Comparison of ENCODE assay signal across 18 mouse cellular contexts in genomic region chr6:18822812-18823211, GRCm38 (mm10). TPM values are rescaled to one million over a fixed set of nuclear protein-coding genes. Genes with fewer than 3 reads are reported as not detected.
A peak's percentile ranks its signal among the peaks of the same experiment; 100 is the strongest.
DNase-seq lines count a peak whose midpoint lies in the region; ATAC-seq and TF ChIP-seq lines count a peak whose summit lies in the region.
"Had no signal": no experiment of that assay in that cellular context is flagged by ENCODE, and none has a peak within 500 bp of the region (broad histone marks: within the 10 kb centered on the region; RNA-seq: fewer than 3 reads in every experiment).

No protein-coding gene starts in this region.

- H3K4me1 ChIP-seq in lung, adult 2 months (ENCODE audit: control insufficient read depth, insufficient read depth, low read length), result no peaks in the 10 kb centered on the region; the same call in 1 of the 2 replicates
- H3K4me1 ChIP-seq in intestine, embryonic 16.5 days (ENCODE audit: control insufficient read depth, insufficient read depth, low read length), result peaks cover 2% of the 10 kb centered on the region; the same call in 1 of the 2 replicates
- H3K4me1 ChIP-seq: embryonic facial prominence, embryonic 13.5 days; forebrain, embryonic 15.5 days; heart, embryonic 12.5 days; hindbrain, embryonic 12.5 days; limb, embryonic 12.5 days; midbrain, embryonic 10.5 days had no signal

- DNase-seq in lung, postnatal 25 days (ENCODE audit: low spot score), result peak; percentile 18
- DNase-seq in lung, adult 2 months, result no peak
- peak; percentile 63 for DNase-seq in kidney, postnatal 14 days
- peak; percentile 47 to 57 for DNase-seq in urinary bladder, postnatal 36 days (ENCODE audit: low spot score in 2 of 2)
- DNase-seq in spleen, postnatal 36 days (ENCODE audit: low spot score in 2 of 2), result no peak
- no peak for DNase-seq in yolk sac, embryonic 10.5 days (ENCODE audit: low spot score)
- no peak for DNase-seq in heart, postnatal 4 days
- DNase-seq: cerebellum, adult 8-10 months; gastrocnemius, postnatal 10 days; layer of hippocampus, adult 9-11 months had no signal

- H3K27ac ChIP-seq in intestine, embryonic 16.5 days (ENCODE audit: low read length), result no peak overlapping the region
- H3K27ac ChIP-seq: embryonic facial prominence, embryonic 13.5 days; forebrain, embryonic 15.5 days; hindbrain, embryonic 12.5 days; limb, embryonic 12.5 days; midbrain, embryonic 10.5 days had no signal

- TF ChIP-seq POLR2A in lung, adult 2 months (IDR thresholded peaks at IDR 0.05; ENCODE audit: borderline replicate concordance, extremely low read depth, low read depth, low read length), result no peak

- H3K9ac ChIP-seq in intestine, embryonic 16.5 days (ENCODE audit: low read depth, low read length), result no peak overlapping the region
- H3K9ac ChIP-seq: embryonic facial prominence, embryonic 13.5 days; forebrain, embryonic 15.5 days; heart, embryonic 12.5 days; hindbrain, embryonic 12.5 days; limb, embryonic 12.5 days had no signal

- no peak overlapping the region for H3K4me3 ChIP-seq in lung, adult 2 months (replicated peaks; ENCODE audit: extremely low read depth, low read depth, low read length)
- no peak overlapping the region for H3K4me3 ChIP-seq in intestine, embryonic 16.5 days (ENCODE audit: low read length)
- H3K4me3 ChIP-seq: embryonic facial prominence, embryonic 13.5 days; forebrain, embryonic 15.5 days; heart, embryonic 12.5 days; hindbrain, embryonic 12.5 days; limb, embryonic 12.5 days; midbrain, embryonic 10.5 days had no signal

- WGBS in lung, adult 2 months, result 32% methylated on average over 1 of the region's 1 CpGs
- 31% methylated on average over 1 of the region's 1 CpGs for WGBS in intestine, embryonic 16.5 days

- no peak overlapping the region for H3K4me2 ChIP-seq in intestine, embryonic 16.5 days (ENCODE audit: low read depth, low read length)
- H3K4me2 ChIP-seq: embryonic facial prominence, embryonic 13.5 days; forebrain, embryonic 15.5 days; heart, embryonic 12.5 days; hindbrain, embryonic 12.5 days; limb, embryonic 12.5 days had no signal

- TF ChIP-seq CTCF in lung, adult 2 months (IDR thresholded peaks at IDR 0.05; ENCODE audit: insufficient read depth, low read length), result no peak

- no peaks in the 10 kb centered on the region for H3K27me3 ChIP-seq in intestine, embryonic 16.5 days (replicated peaks; ENCODE audit: control insufficient read depth, insufficient read depth, low read length)
- H3K27me3 ChIP-seq: embryonic facial prominence, embryonic 13.5 days; forebrain, embryonic 15.5 days; heart, embryonic 12.5 days; hindbrain, embryonic 12.5 days; limb, embryonic 12.5 days had no signal

- peak; percentile 66; the same call in 1 of the 2 replicates for ATAC-seq in intestine, embryonic 16.5 days
- ATAC-seq: forebrain, embryonic 15.5 days had no signal

- H3K9me3 ChIP-seq in intestine, embryonic 16.5 days (ENCODE audit: control insufficient read depth, low read length), result no peaks in the 10 kb centered on the region
- H3K9me3 ChIP-seq: embryonic facial prominence, embryonic 13.5 days; forebrain, embryonic 15.5 days; heart, embryonic 12.5 days; hindbrain, embryonic 12.5 days; limb, embryonic 12.5 days; midbrain, embryonic 10.5 days had no signal

- H3K36me3 ChIP-seq in intestine, embryonic 16.5 days (ENCODE audit: control insufficient read depth, insufficient read depth, low read length), result no peaks in the 10 kb centered on the region
- H3K36me3 ChIP-seq: embryonic facial prominence, embryonic 13.5 days; forebrain, embryonic 15.5 days; heart, embryonic 12.5 days; hindbrain, embryonic 12.5 days; limb, embryonic 12.5 days; midbrain, embryonic 10.5 days had no signal

RNA-seq across cellular contexts. Expression of gene Lsm8, which starts 25.6 kb away (rescaled TPM):
- polyA plus RNA-seq in lung, adult 2 months (2012; rRNA removed), result 8.8 and 15.1 TPM in 2 replicates
- 135 and 140 TPM in 2 replicates for polyA plus RNA-seq in intestine, embryonic 16.5 days (2015; fragmentation: Nextera tagmentation; extraction: Ambion mirVana)
- 10 to 100 TPM; 47.6 to 48.3 TPM for total RNA-seq in heart, postnatal 4 days (2021)

RNA-seq across cellular contexts. Expression of gene Ankrd7, which starts 43.3 kb away (rescaled TPM):
- polyA plus RNA-seq in lung, adult 2 months (2012; rRNA removed), result not detected in 2 replicates
- not detected in 2 replicates for polyA plus RNA-seq in intestine, embryonic 16.5 days (2015; fragmentation: Nextera tagmentation; extraction: Ambion mirVana)
- total RNA-seq in heart, postnatal 4 days (2021), result not detected
- total RNA-seq: gastrocnemius, postnatal 10 days had no signal
- polyA plus RNA-seq: brain, embryonic 14.5 days; heart, embryonic 12.5 days had no signal

Comparison
In these comparisons a context has a peak if more than half of its experiments do, and no peak if none do; other contexts are left out.
1. DNase-seq: peak in lung, postnatal 25 days (single experiment), kidney, postnatal 14 days (single experiment) and urinary bladder, postnatal 36 days (2 of 2); none in lung, adult 2 months (single experiment), spleen, postnatal 36 days (0 of 2), yolk sac, embryonic 10.5 days (single experiment) and heart, postnatal 4 days (single experiment).